Mouse (Mus musculus): ENCODE results near the gene Vrk3.
A peak's percentile ranks its signal among the peaks of the same experiment; 100 is the strongest.

Vrk3 gene

GRCm38 (mm10) chr7:44818164-44818563 is 70.0 kb downstream of the Vrk3 start:
- no peak for DNase-seq (ENCODE audit: low read depth, low spot score)

- no peak for DNase-seq (ENCODE audit: low read depth, low spot score)
Observed at GRCm38 (mm10) chr7:44818751-44819235, 70.6 kb downstream of the Vrk3 start.

- no peak for DNase-seq (ENCODE audit: low read depth, low spot score)
Observed at GRCm38 (mm10) chr7:44819391-44819790, 71.2 kb downstream of the Vrk3 start.

GRCm38 (mm10) chr7:44819863-44820262 is 71.7 kb downstream of the Vrk3 start:
- no peak for DNase-seq (ENCODE audit: low read depth, low spot score)

- no peak for DNase-seq (ENCODE audit: low read depth, low spot score)
Observed at GRCm38 (mm10) chr7:44820525-44820924, 72.3 kb downstream of the Vrk3 start.

- DNase-seq (ENCODE audit: low read depth, low spot score), result no peak
Observed at GRCm38 (mm10) chr7:44821666-44822448, 73.6 kb downstream of the Vrk3 start.

GRCm38 (mm10) chr7:44823409-44823808 is 75.2 kb downstream of the Vrk3 start:
- DNase-seq (ENCODE audit: low read depth, low spot score), result no peak

- peak; percentile 79 for DNase-seq (ENCODE audit: low read depth, low spot score)
Observed at GRCm38 (mm10) chr7:44824872-44825271, 76.7 kb downstream of the Vrk3 start.

- no peak for DNase-seq (ENCODE audit: low read depth, low spot score)
Observed at GRCm38 (mm10) chr7:44826771-44827170, 78.6 kb downstream of the Vrk3 start.

All from mesoderm, embryonic 11.5 days (tissue).